In genomic region chr12:44462976-44463375, GRCm38 (mm10) we compare ENCODE assay signal across 19 mouse cellular contexts.
DNase-seq lines count a peak whose midpoint lies in the region; ATAC-seq and TF ChIP-seq lines count a peak whose summit lies in the region.
"Had no signal": no experiment of that assay in that cellular context is flagged by ENCODE, and none has a peak within 500 bp of the region (broad histone marks: within the 10 kb centered on the region; RNA-seq: fewer than 3 reads in every experiment).

No protein-coding gene starts in this region.

- WGBS in midbrain, embryonic 14.5 days: 52% methylated on average over 6 of the region's 6 CpGs
- 44% methylated on average over 6 of the region's 6 CpGs for WGBS in kidney, adult 2 months

- H3K4me3 ChIP-seq in midbrain, embryonic 14.5 days (replicated peaks; ENCODE audit: low read depth, low read length): no peak overlapping the region
- H3K4me3 ChIP-seq in kidney, adult 2 months (ENCODE audit: insufficient read depth, low read depth, low read length): no peak overlapping the region
- H3K4me3 ChIP-seq: embryonic facial prominence, embryonic 10.5 days; intestine, embryonic 15.5 days; limb, embryonic 10.5 days; liver, embryonic 12.5 days; megakaryocyte, embryonic 14.5 days had no signal

- no peak; the same call in 1 of the 2 replicates for ATAC-seq in midbrain, embryonic 14.5 days (ENCODE audit: low FRiP score, low TSS enrichment)
- ATAC-seq: intestine, embryonic 15.5 days; liver, embryonic 12.5 days had no signal

- no peak overlapping the region for H3K9ac ChIP-seq in midbrain, embryonic 14.5 days (replicated peaks; ENCODE audit: low read length)
- H3K9ac ChIP-seq: intestine, embryonic 15.5 days; liver, embryonic 12.5 days had no signal

- H3K9me3 ChIP-seq in midbrain, embryonic 14.5 days (ENCODE audit: control insufficient read depth, low read length): no peaks in the 10 kb centered on the region
- H3K9me3 ChIP-seq: embryonic facial prominence, embryonic 10.5 days; intestine, embryonic 15.5 days; limb, embryonic 10.5 days; liver, embryonic 12.5 days; megakaryocyte, embryonic 14.5 days had no signal

- H3K4me2 ChIP-seq in midbrain, embryonic 14.5 days (ENCODE audit: low read length): no peak overlapping the region
- H3K4me2 ChIP-seq: intestine, embryonic 15.5 days; liver, embryonic 12.5 days had no signal

- H3K36me3 ChIP-seq in midbrain, embryonic 14.5 days (ENCODE audit: control insufficient read depth, insufficient read depth, low read length): no peaks in the 10 kb centered on the region
- H3K36me3 ChIP-seq in kidney, adult 2 months (ENCODE audit: control insufficient read depth, insufficient read depth, low read length): no peaks in the 10 kb centered on the region
- H3K36me3 ChIP-seq: embryonic facial prominence, embryonic 10.5 days; intestine, embryonic 15.5 days; limb, embryonic 10.5 days; liver, embryonic 12.5 days had no signal

- no peak for TF ChIP-seq POLR2A in kidney, adult 2 months (IDR thresholded peaks at IDR 0.05; ENCODE audit: low read depth, low read length)

- H3K27me3 ChIP-seq in midbrain, embryonic 14.5 days (ENCODE audit: control insufficient read depth, insufficient read depth, low read length): no peaks in the 10 kb centered on the region
- H3K27me3 ChIP-seq in kidney, adult 2 months (replicated peaks; ENCODE audit: control insufficient read depth, insufficient read depth, low read length): no peaks in the 10 kb centered on the region
- H3K27me3 ChIP-seq: CH12.LX; intestine, embryonic 15.5 days; liver, embryonic 12.5 days; megakaryocyte, embryonic 14.5 days had no signal

- peak; percentile 22 for DNase-seq in embryo, embryonic 11 days
- no peak for DNase-seq in embryo, embryonic 9.5 days (ENCODE audit: extremely low spot score)
- DNase-seq in retina, postnatal 1 day: peak; percentile 34
- DNase-seq in retina, embryonic 14.5 days (ENCODE audit: low spot score): no peak
- peak; percentile 26 for DNase-seq in midbrain, embryonic 14.5 days
- DNase-seq in kidney, adult 2 months: no peak
- no peak for DNase-seq in urinary bladder, postnatal 25 days (ENCODE audit: low spot score)
- no peak for DNase-seq in ovary, postnatal 36 days (ENCODE audit: low spot score)
- DNase-seq: adrenal gland, postnatal 25 days; heart, postnatal 14 days; kidney, postnatal 14 days; right cerebral cortex, postnatal 14 days; thymus, postnatal 4 days had no signal

- H3K27ac ChIP-seq in midbrain, embryonic 14.5 days (replicated peaks; ENCODE audit: low read depth, low read length): peak overlapping the region; percentile 50; the same call in 1 of the 2 replicates
- no peak overlapping the region for H3K27ac ChIP-seq in kidney, adult 2 months (ENCODE audit: insufficient read depth, low read depth, low read length)
- H3K27ac ChIP-seq: embryonic facial prominence, embryonic 10.5 days; intestine, embryonic 15.5 days; limb, embryonic 10.5 days; liver, embryonic 12.5 days had no signal

- H3K4me1 ChIP-seq in midbrain, embryonic 14.5 days (ENCODE audit: control insufficient read depth, insufficient read depth, low read length): peaks cover 10% of the 10 kb centered on the region; the same call in 1 of the 2 replicates
- H3K4me1 ChIP-seq in kidney, adult 2 months (ENCODE audit: control insufficient read depth, insufficient read depth, low read length): no peaks in the 10 kb centered on the region
- H3K4me1 ChIP-seq: embryonic facial prominence, embryonic 10.5 days; intestine, embryonic 15.5 days; limb, embryonic 10.5 days; liver, embryonic 12.5 days; megakaryocyte, embryonic 14.5 days had no signal

- no peak for TF ChIP-seq CTCF in kidney, adult 2 months (conservative IDR thresholded peaks at IDR 0.05; ENCODE audit: insufficient read depth, insufficient read length, low read depth, low read length)

Comparison
In these comparisons a context has a peak if more than half of its experiments do, and no peak if none do; other contexts are left out.
1. DNase-seq: peak in embryo, embryonic 11 days (single experiment), retina, postnatal 1 day (single experiment) and midbrain, embryonic 14.5 days (single experiment); none in embryo, embryonic 9.5 days (single experiment), retina, embryonic 14.5 days (single experiment), kidney, adult 2 months (single experiment), urinary bladder, postnatal 25 days (single experiment) and ovary, postnatal 36 days (single experiment).